Mouse (Mus musculus) heart, adult 2 months (tissue): ENCODE results near the gene Unc13d. TPM values are rescaled to one million over a fixed set of nuclear protein-coding genes. Genes with fewer than 3 reads are reported as not detected.
A peak's percentile ranks its signal among the peaks of the same experiment; 100 is the strongest.
"Not testable (repeated sequence)": the region's sequence is repeated elsewhere in the genome, so short reads cannot be mapped to it uniquely, and the experiment has no call there.

Source experiments
- DNase-seq, 2 experiments: peaks; one replicate each; pipeline ENCODE4 v3.0.0; 2021
- H3K27ac ChIP-seq: fragments of 200-600 bp; 2 replicates; pipeline ENCODE4 v1.8.1; 2022
- H3K27me3 ChIP-seq: fragments of 200-500 bp; 2 replicates; pipeline ENCODE4 v1.6.1; 2012; ENCODE audit warnings: mild to moderate bottlenecking, low read length, inconsistent platforms, mixed read lengths; ENCODE audit not compliant: control insufficient read depth, insufficient read depth
- H3K36me3 ChIP-seq: fragments of 200-500 bp; 2 replicates; pipeline ENCODE4 v1.6.1; 2012; ENCODE audit warnings: low read length, inconsistent platforms; ENCODE audit not compliant: control insufficient read depth, insufficient read depth
- H3K4me1 ChIP-seq: fragments of 200-500 bp; 2 replicates; pipeline ENCODE4 v1.6.1; 2011; ENCODE audit warnings: low read length; ENCODE audit not compliant: control insufficient read depth, insufficient read depth
- H3K4me3 ChIP-seq: fragments of 200-600 bp; 2 replicates; pipeline ENCODE4 v1.8.1; 2022
- H3K79me2 ChIP-seq: fragments of 200-500 bp; replicated peaks from 2 replicates; pipeline ENCODE4 v1.6.1; 2012; ENCODE audit warnings: mild to moderate bottlenecking, inconsistent platforms, low read length, moderate library complexity, mixed read lengths; ENCODE audit not compliant: control insufficient read depth, insufficient read depth
- H3K9ac ChIP-seq: fragments of 200-500 bp; 2 replicates; pipeline ENCODE4 v1.6.1; 2012; ENCODE audit warnings: low read depth, mild to moderate bottlenecking, control low read depth, inconsistent platforms, low read length, mixed read lengths
- CTCF ChIP-seq: fragments of 200-600 bp; IDR thresholded peaks from 2 replicates; pipeline ENCODE4 v1.8.1; 2022; ENCODE audit warnings: antibody characterized with exemption, mild to moderate bottlenecking, moderate library complexity
- EP300 ChIP-seq: fragments of 200-500 bp; IDR thresholded peaks from 2 replicates; pipeline ENCODE4 v1.6.1; 2011; ENCODE audit warnings: low read depth, low read length, control low read depth; ENCODE audit not compliant: insufficient read depth
- POLR2A ChIP-seq: fragments of 200-500 bp; IDR thresholded peaks from 2 replicates; pipeline ENCODE4 v1.6.1; 2011; ENCODE audit warnings: mild to moderate bottlenecking, low read depth, low read length, control low read depth; ENCODE audit not compliant: insufficient read depth
- WGBS: fragments of 180-500 bp; shearing (Covaris S2); methylation state at CpG from one replicate; pipeline ENCODE4 v1.1.7; 2018; 5-methylcytosine and 5-hydroxymethylcytosine counted together
- intact Hi-C: fragments of 180-260 bp; cut with DNase I; formaldehyde crosslinking; loops from one replicate; pipeline ENCODE4 v1.15.1; 2025
- polyA plus RNA-seq: library from polyadenylated mRNA; depleted of rRNA; stranded (reverse); fragments of >200 nt; gene quantifications from 2 replicates; pipeline ENCODE4 v1.2.3, GENCODE M21; 2012
- total RNA-seq, 2 experiments: library from RNA; stranded (reverse); gene quantifications; 2 replicates each; pipeline ENCODE4 v1.2.3; 2021

The Unc13d gene
- total and polyA plus RNA-seq, 3 experiments: 0.55 to 1.7 (median 1.5) TPM

DNA sequence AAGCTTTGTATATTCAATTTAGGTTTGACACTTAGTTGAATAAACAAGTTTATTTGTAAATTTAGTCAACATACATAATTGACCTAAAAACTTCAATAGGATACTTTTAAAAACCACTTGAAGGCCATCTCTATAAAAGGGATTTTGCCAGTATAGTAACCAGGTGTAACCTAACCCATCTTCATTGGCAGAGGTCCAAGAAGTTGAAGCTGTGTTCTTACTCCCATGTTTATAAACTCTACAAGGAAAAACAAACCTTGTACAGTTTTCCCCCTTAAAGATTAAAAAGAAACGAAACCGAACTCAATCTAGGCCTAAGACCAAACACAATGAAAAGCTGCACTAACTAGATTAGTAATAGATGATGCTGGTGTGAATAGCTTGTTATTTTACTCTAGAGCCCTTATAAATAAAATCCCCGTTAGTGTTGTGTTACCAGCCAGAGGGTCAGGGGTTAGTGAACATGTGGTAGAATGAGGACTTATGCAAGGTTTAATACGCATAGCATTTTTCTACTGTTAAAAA lies 55.4 kb downstream of the Unc13d start:
- Histone ChIP-seq H3K4me1 (peaks cover 2% of the 10 kb centered on the region), H3K36me3 (peaks cover 15% of the 10 kb centered on the region), H3K4me3 (peak overlapping the region; percentile 33), H3K27ac (no peak overlapping the region), H3K27me3 (no peaks in the 10 kb centered on the region), H3K9ac (no peak overlapping the region), H3K79me2 (no peaks in the 10 kb centered on the region)
- 26% methylated on average over 4 of the region's 4 CpGs for WGBS
- intact Hi-C loops: no loop called here
- DNase-seq: no peak
- TF ChIP-seq POLR2A (no peak), EP300 (no peak), CTCF (no peak)

DNA sequence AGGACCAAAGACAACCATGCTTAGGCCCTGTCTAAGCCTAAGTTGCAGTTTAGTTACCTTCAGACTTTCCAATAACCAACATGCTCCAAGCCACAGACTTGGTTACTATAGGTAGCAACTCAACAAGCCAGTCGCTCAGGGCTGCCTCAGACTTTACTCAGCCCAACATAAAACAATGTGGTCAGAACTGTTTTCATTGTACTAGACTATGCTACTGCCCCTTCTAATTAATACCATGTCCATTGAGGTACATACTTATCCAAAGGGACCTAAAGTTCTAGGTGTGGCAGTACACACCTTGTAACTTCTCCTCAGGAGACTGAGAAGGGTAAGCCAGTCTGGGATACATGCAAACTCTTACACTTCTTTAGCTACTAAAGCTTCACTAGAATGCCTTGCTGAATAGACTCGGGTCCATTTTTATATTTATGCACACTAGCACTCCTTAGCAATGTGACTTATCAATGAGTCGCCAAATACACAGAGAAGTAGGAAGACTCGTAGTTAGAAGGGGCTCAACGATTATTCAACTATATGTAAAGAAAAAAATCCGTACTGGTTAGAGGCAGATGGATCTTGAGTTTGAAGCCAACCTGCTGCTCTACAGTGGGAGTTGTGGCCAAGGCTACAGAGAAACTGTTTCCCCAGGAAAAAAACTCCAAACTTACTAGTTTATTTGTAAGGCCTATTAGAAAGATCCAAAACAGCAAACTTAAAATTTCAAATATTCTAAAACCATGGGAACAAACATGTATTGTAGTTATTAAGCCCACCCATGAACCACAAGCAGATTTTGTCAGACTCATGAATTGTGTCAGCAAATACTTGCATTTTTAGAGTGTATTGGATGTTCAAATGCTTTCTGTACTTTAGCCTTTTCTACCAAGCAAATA lies 56.2 kb downstream of the Unc13d start:
- peak; percentile 49; the same call in 1 of the 2 replicates for TF ChIP-seq POLR2A
- TF ChIP-seq CTCF: no peak
- no peak overlapping the region for H3K9ac ChIP-seq
- peaks cover 15% of the 10 kb centered on the region for H3K36me3 ChIP-seq
- H3K4me1 ChIP-seq: peaks cover 2% of the 10 kb centered on the region
- intact Hi-C loops: no loop called here
- no peaks in the 10 kb centered on the region for H3K79me2 ChIP-seq
- H3K27ac ChIP-seq: no peak overlapping the region
- no peak for DNase-seq
- H3K27me3 ChIP-seq: no peaks in the 10 kb centered on the region
- WGBS: 66% methylated on average over 6 of the region's 6 CpGs
- H3K4me3 ChIP-seq: no peak overlapping the region

- 30% methylated on average over 1 of the region's 1 CpGs for WGBS
- H3K27ac ChIP-seq: no peak overlapping the region
Measured at GRCm38 (mm10) chr11:116020519-116020922, 57.2 kb downstream of the Unc13d start.

GRCm38 (mm10) chr11:116019976-116020411 lies 57.8 kb downstream of the Unc13d start:
- Histone ChIP-seq H3K36me3 (peaks cover 15% of the 10 kb centered on the region), H3K4me1 (peaks cover 2% of the 10 kb centered on the region), H3K4me3 (no peak overlapping the region), H3K27me3 (no peaks in the 10 kb centered on the region), H3K9ac (no peak overlapping the region), H3K27ac (no peak overlapping the region), H3K79me2 (no peaks in the 10 kb centered on the region)
- no peak for DNase-seq
- 78% methylated on average over 2 of the region's 2 CpGs for WGBS
- TF ChIP-seq EP300 (no peak), CTCF (no peak), POLR2A (peak; percentile 46; the same call in 1 of the 2 replicates)
- intact Hi-C loops: loop anchor here (5.0 kb wide), 1 partner anchor 83 kb away; no protein-coding TSS in a partner anchor

More at GRCm38 (mm10) chr11:116020519-116020922, 57.2 kb downstream of the Unc13d start:
- Histone ChIP-seq H3K4me1 (peaks cover 2% of the 10 kb centered on the region), H3K4me3 (no peak overlapping the region), H3K79me2 (no peaks in the 10 kb centered on the region), H3K36me3 (peaks cover 15% of the 10 kb centered on the region), H3K27me3 (no peaks in the 10 kb centered on the region), H3K9ac (no peak overlapping the region)
- no peak for TF ChIP-seq EP300
- TF ChIP-seq POLR2A: no peak
- peak; percentile 43 for TF ChIP-seq CTCF
- DNase-seq: no peak
- intact Hi-C loops: no loop called here

DNA sequence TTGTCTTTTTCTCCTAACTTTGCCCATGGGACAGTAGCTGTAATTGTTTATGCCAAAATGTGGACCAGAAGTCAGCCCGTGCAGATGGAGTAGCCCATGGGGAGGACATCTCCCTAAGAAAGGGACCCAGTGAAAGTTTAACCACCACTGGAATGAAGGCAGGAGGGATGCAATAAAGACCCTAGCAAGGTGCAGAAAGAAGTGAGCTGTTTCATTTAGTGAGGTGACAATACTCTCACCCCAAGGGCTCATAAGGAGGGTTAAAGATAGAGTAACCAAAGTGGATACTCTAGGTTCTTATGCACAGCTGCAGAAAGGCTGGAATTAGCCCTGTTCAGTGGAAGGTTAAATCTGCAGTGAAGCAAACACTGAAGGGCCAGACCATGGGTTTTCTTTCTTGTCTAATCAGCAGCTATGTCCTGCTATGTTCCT lies 58.4 kb downstream of the Unc13d start:
- Histone ChIP-seq H3K27me3 (no peaks in the 10 kb centered on the region), H3K4me1 (peaks cover 2% of the 10 kb centered on the region), H3K4me3 (no peak overlapping the region), H3K27ac (no peak overlapping the region), H3K36me3 (peaks cover 15% of the 10 kb centered on the region), H3K79me2 (no peaks in the 10 kb centered on the region), H3K9ac (no peak overlapping the region)
- no peak for TF ChIP-seq EP300
- no peak for TF ChIP-seq POLR2A
- no peak for TF ChIP-seq CTCF
- no peak for DNase-seq
- intact Hi-C loops: loop anchor here (5.0 kb wide), 1 partner anchor 82 kb away; no protein-coding TSS in a partner anchor
- 39% methylated on average over 1 of the region's 1 CpGs for WGBS

DNA sequence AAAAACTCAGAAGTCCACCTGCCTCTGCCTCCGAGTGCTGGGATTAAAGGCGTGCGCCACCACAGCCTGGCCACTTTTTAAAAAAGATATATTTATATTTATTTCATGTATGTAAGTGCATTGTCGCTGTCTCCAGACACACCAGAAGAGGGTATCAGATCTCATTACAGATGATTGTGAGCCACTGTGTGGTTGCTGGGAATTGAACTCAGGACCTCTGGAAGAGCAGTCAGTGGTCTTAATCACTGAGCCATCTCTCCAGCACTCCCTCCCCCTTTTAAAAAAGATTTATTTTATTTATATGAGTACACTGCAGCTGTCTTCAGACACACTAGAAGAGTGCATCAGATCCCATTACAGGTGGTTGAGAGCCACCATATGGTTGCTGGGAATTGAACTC lies 58.9 kb downstream of the Unc13d start:
- H3K9ac ChIP-seq, H3K27me3 ChIP-seq, H3K27ac ChIP-seq, H3K79me2 ChIP-seq, H3K4me1 ChIP-seq, DNase-seq, H3K4me3 ChIP-seq: not testable (repeated sequence)
- peaks cover 15% of the 10 kb centered on the region for H3K36me3 ChIP-seq
- WGBS: 91% methylated on average over 4 of the region's 4 CpGs
- intact Hi-C loops: loop anchor here (5.0 kb wide), 1 partner anchor 82 kb away; no protein-coding TSS in a partner anchor
